Mouse (Mus musculus) spleen, postnatal 36 days (tissue): ENCODE measurements at regions not wholly inside any gene's neighbourhood (a gene's known extent, or its start where the extent isn't known, plus 50 kb on each side); places are given as distances from the start of the nearest gene placed in this dataset.
A peak's percentile ranks its signal among the peaks of the same experiment; 100 is the strongest.

Source experiments
- DNase-seq, 2 experiments: peaks; one replicate each; pipeline ENCODE4 v3.0.0; 2022; ENCODE audit warnings: low spot score in 2 of 2, mixed read lengths in 1 of 2

DNA sequence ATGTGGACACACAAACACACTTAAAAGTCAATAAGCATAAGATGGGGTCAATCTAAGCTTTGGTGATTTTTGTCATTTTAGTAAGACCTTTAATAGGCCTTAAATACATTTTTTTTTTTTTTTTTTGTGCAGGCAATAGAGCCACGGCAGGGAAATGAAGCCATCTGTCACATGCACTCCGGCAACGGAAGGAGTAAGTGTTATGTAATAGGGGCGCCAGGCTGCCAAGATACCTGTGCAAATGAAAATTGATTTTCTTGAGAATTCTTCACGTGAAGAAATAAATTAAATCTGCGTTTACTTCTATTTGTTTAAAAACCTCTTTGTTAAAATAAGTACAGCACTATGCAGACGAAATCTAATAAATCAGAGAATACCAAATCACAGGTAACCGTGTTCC, 54.6 kb upstream of the Card11 start:
- no peak for DNase-seq

DNA sequence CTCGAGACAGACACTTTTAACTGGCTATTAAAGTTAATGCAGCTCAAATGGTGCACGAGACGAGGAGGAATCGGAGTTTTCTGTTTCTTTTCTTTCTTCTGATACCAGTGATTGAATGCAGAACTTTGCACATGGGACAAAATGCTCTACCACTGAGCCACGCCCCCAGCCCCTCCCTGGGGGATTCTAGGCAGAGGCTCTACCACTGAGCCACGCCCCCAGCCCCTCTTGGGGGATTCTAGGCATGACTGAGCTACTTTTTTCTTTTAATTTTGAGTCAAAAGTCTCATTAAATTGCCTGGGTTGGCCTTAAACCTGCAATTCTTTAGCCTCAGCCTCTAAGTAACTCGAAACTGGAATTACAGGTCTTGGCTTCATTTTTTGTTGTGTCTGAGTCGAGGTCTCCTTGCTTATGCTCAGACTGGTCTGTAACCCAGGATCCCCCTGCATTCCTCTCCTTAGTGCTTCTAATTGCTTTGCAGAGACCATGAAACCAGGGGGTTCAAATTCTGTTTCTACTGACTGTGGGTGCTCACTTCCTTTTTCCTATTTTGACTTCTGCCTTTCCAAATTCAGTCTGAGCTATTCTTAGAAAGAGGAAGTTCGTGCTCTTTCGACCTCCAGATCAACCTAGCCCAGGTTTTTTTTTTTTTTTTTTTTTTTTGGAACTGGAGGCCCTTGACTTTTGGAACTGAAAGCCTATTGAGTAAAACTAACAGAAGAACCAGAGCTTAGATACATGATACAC, 55.4 kb upstream of the Card11 start:
- peak; percentile 68 to 76 for DNase-seq

DNA sequence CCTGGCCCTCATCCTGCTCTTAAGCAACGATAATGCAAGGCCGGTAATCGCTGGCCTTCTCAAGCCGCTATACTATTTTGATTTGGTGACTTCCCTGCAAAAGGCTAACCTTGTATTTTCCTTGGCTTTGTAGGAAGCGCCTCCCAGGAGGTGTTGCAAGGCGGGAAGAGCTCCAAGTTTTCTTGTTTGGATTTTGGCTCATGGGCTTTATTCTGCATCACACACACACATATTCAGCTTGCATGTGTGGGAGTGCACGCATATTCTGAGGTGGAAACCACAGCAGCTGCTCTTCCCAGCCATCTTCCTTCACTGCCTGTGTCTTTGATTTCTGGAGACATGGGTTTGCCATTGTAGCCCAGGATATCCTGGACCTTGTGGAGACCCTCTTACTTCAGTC, 57.8 kb upstream of the Card11 start:
- no peak for DNase-seq

DNA sequence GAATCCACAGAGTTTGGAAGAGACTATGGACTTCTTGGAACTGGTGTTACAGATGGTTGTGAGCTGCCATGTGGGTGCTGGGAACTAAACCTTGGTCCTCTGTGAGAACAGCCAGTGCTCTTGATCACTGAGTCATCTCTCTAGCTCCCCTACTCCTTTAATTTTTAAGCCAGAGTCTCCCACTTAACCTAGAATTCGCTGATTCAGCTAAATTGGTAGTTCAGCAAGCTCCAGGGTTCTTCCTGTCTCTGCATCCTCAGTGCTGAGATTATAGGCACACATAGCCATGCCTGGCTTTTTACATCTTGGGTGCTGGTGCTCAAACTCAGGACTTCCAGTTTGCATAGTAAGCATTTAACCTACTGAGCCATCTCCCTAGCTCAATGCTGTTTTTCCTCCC, 58.5 kb upstream of the Card11 start:
- no peak for DNase-seq

DNA sequence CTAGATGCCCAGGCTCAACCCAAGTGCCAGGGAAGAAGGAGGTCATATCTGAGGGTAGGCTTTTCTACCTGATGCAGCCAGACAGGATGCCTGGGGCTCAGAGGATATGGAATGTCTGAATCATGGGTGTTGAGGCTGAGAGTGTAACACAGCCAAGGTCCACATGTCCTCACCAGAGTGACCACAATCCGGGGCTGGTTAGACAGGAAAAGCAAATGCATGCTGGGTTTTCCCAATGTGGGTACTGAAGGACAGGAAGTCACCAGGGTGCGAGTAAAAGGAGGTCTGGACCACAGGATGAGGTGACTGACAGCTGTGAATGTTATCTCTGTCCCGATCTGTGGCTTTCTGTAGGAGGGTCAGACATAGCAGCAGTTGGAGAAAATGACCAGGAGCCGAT, 61.8 kb upstream of the Card11 start:
- DNase-seq = no peak

DNA sequence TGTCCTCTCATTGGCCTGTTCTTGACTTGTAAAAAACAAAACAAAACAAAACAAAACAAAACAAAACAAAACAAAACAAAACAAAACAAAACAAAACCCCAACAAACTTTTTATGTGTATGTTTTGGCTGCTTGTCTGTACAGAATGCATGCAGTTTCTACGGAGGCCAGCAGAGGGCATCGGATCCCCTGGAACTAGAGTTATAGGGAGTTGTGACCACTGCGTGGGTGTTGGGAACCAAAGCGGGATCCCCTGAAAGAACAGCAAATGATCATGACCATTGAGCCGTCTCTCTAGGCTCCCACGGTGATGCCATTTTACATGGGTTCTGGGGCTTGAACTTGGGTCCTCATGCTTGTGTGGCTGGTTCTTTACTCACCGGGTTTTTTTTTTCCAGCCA, 67.2 kb upstream of the Card11 start:
- no peak for DNase-seq

DNA sequence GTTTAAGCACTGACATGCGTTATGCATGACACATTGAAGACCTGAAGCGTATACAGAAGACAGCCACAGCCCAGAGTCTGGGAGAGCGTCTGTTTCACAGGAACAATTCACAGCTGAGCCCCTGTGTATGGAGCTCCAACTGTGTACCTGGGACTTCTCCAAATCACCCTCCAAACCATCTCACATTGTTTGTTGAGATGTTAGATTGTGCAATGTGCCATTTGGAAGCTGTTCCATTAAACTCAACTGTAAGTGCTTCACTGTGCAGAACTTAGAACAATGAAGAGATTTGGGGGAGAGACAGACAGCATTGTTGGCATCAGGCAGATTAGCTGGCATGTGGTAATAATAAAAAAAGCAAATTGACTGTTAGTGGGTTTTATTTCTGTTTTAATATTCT, 74.1 kb upstream of the Card11 start:
- no peak for DNase-seq

DNA sequence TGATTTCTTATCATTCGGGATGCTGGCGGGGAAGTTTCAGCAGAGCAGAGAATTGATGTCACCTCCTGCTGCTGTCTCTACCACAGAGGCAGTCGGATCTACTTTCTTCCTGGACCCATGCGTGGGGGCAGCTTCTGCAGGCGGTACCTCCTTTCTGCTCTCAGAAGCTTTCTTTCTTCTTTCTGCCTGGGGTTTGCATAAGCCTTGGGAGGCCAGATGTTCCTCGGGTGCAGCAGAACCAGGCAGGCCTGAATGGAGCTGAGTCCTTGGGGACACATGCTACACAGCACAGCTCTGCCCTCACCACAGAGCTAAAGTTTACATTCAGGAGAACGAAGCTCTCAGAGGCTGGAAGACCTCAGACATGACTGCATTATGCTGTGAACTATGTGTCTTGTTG, 75.8 kb upstream of the Card11 start:
- DNase-seq = peak in 1 of 2 experiments; percentile 19

DNA sequence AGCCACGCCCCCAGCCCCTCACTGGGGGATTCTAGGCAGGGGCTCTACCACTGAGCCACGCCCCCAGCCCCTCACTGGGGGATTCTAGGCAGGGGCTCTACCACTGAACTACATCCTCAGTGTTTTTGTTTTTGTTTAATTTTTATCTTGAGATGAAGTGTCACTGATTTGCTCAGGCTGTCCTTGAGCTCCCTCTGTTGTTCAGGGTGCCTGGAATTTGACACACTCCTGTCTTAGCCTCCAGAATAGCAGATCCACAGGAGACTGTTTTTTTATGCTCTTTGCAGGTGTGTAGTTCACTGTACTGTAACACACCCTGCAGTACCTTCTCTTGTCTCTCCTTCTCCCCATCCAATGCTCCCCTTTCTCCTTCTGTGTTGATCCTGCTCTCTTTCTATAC, 76.6 kb upstream of the Card11 start:
- peak; percentile 27 to 35 for DNase-seq

DNA sequence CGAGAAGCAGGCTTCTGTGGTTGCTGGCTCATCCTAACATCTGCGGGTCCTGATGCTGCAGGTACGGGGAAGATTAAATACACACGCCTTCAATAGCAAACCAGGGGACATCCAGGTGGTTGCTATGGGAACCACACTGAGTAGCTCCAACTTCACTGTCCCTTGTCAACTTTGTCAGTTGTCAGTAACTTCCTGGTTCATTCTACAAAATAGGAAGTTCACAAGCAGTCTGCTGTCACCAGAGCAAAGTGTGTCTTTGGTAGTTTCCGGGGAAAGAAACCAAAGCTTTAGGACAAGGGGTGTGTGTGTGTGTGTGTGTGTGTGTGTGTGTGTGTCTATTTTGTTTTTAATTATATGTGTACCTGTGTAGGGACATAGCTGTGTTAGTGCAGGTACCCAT, 80.5 kb upstream of the Card11 start:
- DNase-seq = peak; percentile 54 to 61

DNA sequence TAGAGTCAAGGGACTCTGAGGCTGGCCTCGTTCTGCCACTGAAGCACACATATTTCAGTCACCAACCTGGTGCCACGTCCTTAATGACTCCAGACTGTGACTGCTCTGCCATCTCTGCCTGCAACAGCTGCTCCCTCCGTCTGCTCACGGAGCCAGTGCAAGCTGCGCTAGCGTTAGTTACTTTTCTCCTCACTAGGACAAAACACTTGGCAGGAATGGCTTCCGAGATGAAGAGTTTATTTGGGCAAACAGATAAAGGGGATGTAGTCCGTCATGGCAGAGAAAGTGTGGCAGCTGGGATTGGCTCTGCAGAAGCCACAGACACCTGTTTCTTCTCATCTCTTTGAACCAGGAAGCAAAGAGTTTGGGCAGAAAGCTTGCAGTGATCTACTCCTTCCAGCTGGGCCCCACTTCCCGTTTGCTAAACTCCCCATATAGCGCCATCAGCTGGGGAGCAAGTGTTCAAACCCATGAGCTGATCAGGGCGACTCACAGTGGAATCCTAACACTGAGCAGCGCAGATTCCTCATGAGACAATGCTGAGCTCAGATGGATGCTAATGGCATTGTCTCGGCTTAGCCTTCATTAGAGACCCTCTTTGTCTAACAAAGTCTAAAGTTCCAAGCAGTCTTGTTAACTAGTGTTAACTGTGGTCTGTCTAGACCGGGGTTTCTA, 83.8 kb upstream of the Card11 start:
- DNase-seq = peak; percentile 34 to 54

DNA sequence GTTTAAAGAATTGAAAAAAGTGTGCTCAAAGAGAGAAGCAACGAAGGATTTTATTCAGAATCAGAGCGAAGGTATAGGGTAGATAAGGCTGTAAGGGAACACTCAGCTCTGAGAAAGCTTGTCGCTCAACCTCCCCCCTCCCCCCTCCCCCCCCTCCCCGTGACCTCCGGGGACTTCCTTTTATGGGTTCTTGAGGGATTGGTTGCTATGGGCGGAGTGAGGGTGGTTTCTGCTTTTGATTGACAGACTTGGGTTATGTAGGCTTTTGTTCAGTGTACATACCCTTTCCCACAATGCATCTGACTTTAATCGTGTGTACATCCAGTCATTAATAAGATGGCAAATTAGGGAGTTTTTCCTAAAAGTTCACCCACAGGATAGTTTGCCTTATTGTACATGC, 84.4 kb upstream of the Card11 start:
- DNase-seq = peak; percentile 54 to 77

DNA sequence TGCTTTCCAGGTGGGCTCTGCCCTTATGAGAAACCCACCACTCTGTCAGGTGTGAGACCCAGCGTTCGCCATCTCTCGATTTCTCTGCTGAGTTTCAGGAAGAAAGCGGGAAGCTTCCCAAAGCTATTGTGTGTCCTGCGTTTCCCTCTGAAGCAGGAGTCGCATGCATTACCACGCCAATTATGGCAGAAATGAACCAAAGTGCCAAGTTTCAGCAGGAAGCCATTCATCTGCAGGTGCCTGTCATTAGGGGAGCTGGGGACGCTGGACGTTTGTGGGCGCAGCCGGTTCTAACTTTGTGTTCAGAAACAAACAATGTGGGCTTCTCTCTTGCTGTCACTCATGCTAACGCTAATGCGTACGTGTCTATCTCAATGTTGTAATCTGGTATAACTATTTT, 91.3 kb upstream of the Card11 start:
- no peak for DNase-seq

DNA sequence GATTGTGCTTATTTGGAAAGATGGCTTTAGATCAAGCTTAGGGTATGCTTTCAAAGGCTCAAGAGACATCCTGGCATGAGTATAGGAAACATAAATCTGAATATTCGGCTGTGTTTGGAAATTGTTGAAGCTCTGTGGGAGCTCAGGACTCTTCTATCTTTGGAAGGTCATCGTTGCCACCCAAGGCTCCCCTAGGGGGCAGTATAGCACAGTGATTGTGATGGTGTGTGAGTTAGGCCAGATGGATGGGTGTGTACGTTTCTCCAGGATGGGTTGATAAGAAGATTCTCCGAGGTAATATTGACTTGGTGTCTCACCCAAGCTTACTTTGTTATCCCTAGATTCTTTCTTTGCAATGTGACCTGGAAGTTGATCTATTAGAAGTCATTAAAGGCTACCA, 93.3 kb upstream of the Card11 start:
- DNase-seq = peak; percentile 33 to 47

DNA sequence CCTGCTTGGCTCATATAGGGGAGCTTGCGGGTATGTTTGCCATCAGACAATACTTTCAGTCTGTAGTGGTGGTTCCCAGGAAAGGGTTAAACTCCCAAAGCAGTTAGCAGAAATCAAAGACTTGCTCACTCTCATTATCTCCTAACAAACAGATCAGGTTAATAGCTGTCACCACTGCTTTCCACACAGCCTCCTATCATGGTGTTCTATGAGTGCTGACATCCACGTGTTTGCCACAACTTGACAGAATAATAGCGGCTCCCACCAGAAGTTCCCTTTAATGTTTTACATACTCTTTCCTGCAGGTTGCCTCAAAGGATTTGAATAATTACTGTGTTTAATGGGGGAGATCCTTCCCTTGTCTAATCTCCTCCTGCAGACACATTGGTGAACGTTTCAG, 97.5 kb upstream of the Card11 start:
- no peak for DNase-seq

DNA sequence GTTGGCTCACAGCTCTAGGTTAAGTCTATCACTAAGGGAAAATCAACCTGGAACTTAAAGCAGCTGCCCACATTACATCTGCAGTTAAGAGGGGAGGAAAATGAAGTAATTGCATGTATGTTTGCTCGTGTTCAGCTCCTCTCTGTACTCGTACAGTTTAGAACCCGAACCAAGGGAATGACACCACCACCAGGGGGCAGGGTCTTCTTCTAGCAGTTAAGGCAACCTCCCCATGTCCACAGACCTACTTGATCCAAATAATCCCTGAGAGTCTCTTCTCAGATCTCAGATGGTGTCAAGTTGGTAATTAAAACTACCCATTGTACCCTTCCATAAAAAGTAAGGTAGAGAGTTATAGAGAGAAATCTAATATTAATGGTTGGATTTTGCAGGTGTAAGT, 111.3 kb upstream of the Card11 start:
- no peak for DNase-seq

DNA sequence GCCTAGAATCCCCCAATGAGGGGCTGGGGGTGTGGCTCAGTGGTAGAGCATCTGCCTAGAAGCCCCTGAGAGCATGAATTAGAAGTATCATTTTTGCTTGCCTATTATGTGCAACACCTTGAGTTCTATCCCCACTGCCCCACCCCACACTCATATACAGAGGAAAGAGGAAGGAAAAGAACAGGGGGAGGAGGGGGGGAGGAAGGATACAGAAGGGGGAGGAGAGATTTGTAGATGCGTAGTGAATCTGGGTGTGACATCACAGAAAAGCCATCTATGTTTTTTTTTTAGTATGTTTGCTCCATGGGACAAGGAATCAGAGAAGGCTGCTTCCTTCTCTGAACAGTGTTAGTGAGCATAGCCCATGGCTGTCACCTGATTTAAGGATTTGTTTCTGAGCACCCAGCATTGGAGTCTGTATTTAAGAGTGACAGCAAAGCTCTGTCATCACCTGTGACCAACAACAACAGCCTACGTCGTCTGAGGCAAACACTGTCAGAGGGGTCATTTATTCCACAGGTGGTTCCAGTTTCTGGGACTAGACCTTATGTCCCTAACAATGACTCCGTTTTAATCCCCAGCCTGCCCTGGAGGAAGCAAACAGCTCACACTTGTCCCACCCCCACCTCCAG, 115.0 kb upstream of the Card11 start:
- no peak for DNase-seq

DNA sequence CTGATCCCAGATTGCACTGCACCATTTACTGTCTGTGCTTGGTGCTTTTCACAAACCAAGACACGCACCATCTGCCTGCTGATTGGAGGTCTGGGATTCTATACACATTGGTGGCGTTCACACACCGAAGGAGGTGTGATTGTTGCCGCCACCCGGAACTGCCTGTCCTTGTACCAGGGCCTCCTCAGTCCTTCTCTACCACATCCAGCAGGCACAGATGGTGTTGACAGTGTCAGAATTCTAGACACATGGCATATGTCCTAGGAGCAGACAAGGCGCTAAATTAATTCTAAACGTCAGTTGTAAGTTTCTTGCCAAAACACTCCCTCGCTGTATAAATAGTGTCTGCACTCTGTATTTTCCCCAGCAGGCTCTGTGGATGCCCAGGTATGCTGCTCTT, 115.6 kb upstream of the Card11 start:
- DNase-seq = no peak

DNA sequence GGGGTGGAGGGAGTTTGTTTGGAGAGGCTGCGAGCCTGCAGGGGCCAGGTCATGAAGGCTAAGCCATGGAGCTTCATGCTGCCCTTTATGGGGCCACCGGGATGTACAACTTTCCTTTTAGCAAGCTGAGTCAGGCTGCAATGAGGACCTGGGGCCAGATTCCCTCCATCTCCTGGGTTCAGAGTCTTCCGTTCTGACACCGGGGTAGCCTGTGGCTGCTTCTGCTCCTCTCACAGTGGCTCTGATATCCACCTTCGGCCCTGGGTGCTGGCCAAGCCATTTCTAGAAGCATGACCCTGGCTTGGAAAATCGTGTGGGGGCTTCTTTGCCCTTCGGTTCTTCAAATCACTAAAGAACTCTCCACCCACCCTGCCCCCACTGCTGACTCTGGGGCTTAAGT, 115.4 kb upstream of the Sdk1 start:
- DNase-seq = no peak

DNA sequence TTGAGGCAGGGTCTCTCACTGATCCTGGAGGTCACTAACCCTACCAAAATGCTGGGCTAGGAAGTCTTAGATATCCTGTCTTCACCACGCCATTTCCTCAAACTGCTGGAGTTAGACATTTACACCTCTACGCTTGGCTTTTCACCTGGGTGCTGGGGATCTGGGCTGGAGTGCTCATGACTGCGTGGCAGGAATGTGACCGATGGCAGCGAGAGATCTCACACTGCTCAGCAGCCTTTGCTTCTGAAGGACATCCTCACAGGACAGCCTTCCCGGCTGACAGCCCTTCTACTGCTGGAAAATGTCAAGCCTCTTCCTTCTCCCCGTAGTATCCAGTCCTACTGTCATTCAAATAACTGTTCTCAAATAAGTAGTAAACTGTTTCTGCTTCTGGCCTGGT, 114.8 kb upstream of the Sdk1 start:
- DNase-seq = no peak

DNA sequence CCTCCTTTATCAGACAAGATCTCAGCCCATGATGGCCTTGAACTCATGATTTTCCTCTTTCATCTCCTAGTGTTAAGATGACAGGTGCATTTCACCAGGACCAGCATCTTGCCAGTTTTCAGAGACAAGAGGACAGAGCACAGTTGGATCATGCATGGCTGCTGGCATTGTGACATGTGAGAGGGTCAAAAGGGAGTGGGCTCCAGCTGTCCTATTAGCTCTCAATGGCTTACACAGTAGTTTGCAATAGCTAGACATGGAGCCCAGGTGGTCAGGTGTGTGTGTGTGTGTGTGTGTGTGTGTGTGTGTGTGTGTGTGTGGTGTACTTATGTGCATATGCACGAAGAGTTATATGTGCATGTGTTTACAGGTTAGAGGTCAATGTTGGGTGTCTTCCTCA, 110.3 kb upstream of the Sdk1 start:
- no peak for DNase-seq

DNA sequence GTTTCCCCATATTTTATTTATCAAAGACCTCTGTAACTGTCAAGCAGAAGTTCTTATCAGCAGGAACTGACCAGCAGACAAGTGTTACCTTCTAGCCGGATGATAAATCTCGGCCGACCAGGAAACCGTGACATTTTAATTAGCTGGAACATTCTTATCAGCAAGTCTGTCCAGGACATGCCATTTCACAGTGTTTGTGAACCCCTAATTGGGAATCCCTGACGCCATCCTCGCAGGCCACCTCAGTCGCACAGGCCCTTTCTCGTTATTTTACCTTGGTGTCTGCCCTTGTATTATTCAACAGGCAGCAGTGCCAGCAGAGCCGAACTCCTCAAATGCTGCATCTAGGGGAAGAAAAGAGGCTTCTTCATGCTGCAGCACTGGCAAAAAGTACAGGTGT, 109.4 kb upstream of the Sdk1 start:
- no peak for DNase-seq

DNA sequence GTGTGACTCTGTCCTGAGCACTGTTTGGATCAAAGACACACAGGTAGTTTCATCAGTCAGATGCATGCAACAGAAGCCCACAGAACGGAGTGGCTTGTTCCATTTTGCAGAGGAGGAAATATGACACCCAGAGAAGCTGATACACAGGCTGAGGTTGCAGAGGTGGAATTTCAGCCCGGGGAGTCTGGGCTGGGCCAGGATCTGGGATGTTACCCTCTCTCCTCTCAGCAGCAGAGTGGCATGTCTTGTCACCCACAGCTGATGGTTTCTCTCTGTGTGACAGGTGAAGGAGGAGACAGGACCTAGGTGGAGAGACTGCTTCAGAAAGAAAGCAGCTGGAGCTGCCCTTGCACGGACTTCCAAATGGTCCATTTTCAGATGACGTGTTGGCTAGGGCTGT, 105.1 kb upstream of the Sdk1 start:
- DNase-seq = no peak
